Mouse (Mus musculus): ENCODE measurements around the gene Slco3a1. TPM values are rescaled to one million over a fixed set of nuclear protein-coding genes. Genes with fewer than 3 reads are reported as not detected.

The Slco3a1 gene
- polyA plus RNA-seq, 1 experiment, result 66.6 TPM

DNA sequence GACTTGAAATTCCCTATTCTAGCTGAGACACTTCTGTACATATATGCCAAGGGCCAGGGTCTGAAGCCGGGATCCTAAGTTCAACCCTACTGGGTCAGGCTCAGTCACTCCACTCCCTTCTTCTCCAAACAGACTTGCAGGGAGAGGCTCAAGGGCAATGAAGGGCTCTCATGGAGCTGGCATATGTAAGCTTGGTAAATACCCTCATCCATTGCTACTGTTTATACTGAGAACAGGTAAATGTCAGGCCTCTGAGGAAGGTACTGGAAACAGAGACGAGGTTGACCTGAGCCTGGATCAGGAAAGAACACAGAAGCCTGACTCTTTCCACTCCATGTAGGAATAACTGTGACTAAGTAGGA lies 70.6 kb downstream of the Slco3a1 start:
- Histone ChIP-seq H3K27ac (ENCODE audit: insufficient read depth, low read length) (no peak overlapping the region), H3K27me3 (ENCODE audit: control insufficient read depth, insufficient read depth, low read length) (no peaks in the 10 kb centered on the region), H3K4me1 (ENCODE audit: control insufficient read depth, insufficient read depth, low read length) (peaks cover 33% of the 10 kb centered on the region), H3K4me3 (replicated peaks; ENCODE audit: insufficient read depth, low read depth, low read length) (no peak overlapping the region)
- WGBS, result 95% methylated on average over 2 of the region's 2 CpGs
- no peak for TF ChIP-seq POLR2A (IDR thresholded peaks at IDR 0.05; ENCODE audit: borderline replicate concordance, insufficient read depth, low read length)
- no peak for TF ChIP-seq CTCF (IDR thresholded peaks at IDR 0.05; ENCODE audit: borderline replicate concordance, insufficient read depth, low read depth, low read length)
- no peak for DNase-seq

DNA sequence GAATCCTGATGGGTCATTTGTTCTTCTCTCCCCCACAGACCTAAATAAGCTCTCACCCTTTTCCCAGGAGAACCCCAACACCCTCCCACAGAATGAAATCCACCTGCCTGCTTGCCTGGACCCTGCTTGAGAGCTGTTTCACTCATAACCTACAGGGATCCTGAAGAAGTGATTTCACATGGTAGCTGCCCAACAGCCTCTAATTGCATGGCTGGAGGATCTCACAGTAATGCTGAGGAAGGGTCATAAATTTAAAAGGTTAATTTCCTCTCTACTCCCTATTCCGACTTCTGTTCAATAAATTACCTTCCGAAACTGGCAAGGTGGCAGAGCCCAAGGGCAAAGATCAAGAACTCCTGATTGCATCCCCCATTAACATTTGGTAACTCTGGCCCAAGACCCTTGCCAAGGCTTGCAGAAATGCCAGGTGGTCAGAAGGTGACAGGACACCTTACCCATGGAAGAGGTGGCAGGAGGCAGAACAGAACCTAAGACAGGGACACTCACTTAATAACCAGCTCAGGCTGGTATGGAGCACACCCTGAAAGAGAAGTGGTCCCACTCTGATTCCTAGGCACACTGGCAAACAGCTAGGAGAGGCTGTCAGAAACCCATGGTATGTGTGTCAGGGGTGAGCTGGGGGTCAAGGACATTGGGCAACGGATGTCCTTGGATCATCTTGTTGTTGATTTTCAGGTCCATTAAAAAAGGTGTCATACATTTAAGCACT lies 71.1 kb downstream of the Slco3a1 start:
- 84% methylated on average over 3 of the region's 3 CpGs for WGBS
- H3K27me3 ChIP-seq (ENCODE audit: control insufficient read depth, insufficient read depth, low read length), result no peaks in the 10 kb centered on the region
- H3K4me3 ChIP-seq (replicated peaks; ENCODE audit: insufficient read depth, low read depth, low read length), result no peak overlapping the region
- no peak overlapping the region for H3K27ac ChIP-seq (ENCODE audit: insufficient read depth, low read length)
- DNase-seq, result no peak
- TF ChIP-seq CTCF (IDR thresholded peaks at IDR 0.05; ENCODE audit: borderline replicate concordance, insufficient read depth, low read depth, low read length) (no peak), POLR2A (IDR thresholded peaks at IDR 0.05; ENCODE audit: borderline replicate concordance, insufficient read depth, low read length) (no peak)
- H3K4me1 ChIP-seq (ENCODE audit: control insufficient read depth, insufficient read depth, low read length), result peaks cover 29% of the 10 kb centered on the region

GRCm38 (mm10) chr7:74471740-74472139 lies 82.8 kb downstream of the Slco3a1 start:
- WGBS, result 89% methylated on average over 7 of the region's 7 CpGs
- TF ChIP-seq CTCF (IDR thresholded peaks at IDR 0.05; ENCODE audit: borderline replicate concordance, insufficient read depth, low read depth, low read length), result no peak
- TF ChIP-seq POLR2A (IDR thresholded peaks at IDR 0.05; ENCODE audit: borderline replicate concordance, insufficient read depth, low read length), result no peak
- Histone ChIP-seq H3K27ac (ENCODE audit: insufficient read depth, low read length) (no peak overlapping the region), H3K4me3 (replicated peaks; ENCODE audit: insufficient read depth, low read depth, low read length) (no peak overlapping the region), H3K4me1 (ENCODE audit: control insufficient read depth, insufficient read depth, low read length) (no peaks in the 10 kb centered on the region), H3K27me3 (ENCODE audit: control insufficient read depth, insufficient read depth, low read length) (no peaks in the 10 kb centered on the region)
- no peak for DNase-seq

GRCm38 (mm10) chr7:74466886-74467285 lies 87.7 kb downstream of the Slco3a1 start:
- no peak for TF ChIP-seq POLR2A (IDR thresholded peaks at IDR 0.05; ENCODE audit: borderline replicate concordance, insufficient read depth, low read length)
- no peak for TF ChIP-seq CTCF (IDR thresholded peaks at IDR 0.05; ENCODE audit: borderline replicate concordance, insufficient read depth, low read depth, low read length)
- no peaks in the 10 kb centered on the region for H3K27me3 ChIP-seq (ENCODE audit: control insufficient read depth, insufficient read depth, low read length)
- no peak overlapping the region for H3K4me3 ChIP-seq (replicated peaks; ENCODE audit: insufficient read depth, low read depth, low read length)
- no peak for DNase-seq
- no peak overlapping the region for H3K27ac ChIP-seq (ENCODE audit: insufficient read depth, low read length)
- 96% methylated on average over 4 of the region's 4 CpGs for WGBS
- H3K4me1 ChIP-seq (ENCODE audit: control insufficient read depth, insufficient read depth, low read length), result peaks cover 9% of the 10 kb centered on the region

DNA sequence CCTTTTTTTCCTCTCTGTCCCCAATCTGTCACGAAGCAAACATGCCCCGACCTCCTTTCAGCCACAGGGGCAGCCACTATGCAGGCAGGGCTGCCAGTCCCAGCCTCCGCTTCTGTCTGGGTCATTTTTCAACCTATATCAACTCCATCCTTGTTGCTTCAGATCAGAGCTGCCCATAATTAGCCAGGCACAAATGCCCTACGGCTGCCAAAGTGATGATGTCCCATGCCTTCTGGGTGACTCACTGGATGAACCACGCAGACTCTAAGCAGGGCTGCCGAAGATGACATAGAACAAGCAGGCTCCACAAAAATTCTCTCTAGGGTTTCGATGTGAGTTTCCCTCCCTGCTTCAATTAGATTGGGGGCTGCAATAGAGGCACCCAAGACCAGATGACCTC lies 89.9 kb downstream of the Slco3a1 start:
- DNase-seq, result peak; percentile 61 to 78
- no peak for TF ChIP-seq CTCF (IDR thresholded peaks at IDR 0.05; ENCODE audit: borderline replicate concordance, insufficient read depth, low read depth, low read length)
- TF ChIP-seq POLR2A (IDR thresholded peaks at IDR 0.05; ENCODE audit: borderline replicate concordance, insufficient read depth, low read length), result no peak
- Histone ChIP-seq H3K27me3 (ENCODE audit: control insufficient read depth, insufficient read depth, low read length) (no peaks in the 10 kb centered on the region), H3K4me1 (ENCODE audit: control insufficient read depth, insufficient read depth, low read length) (peaks cover 13% of the 10 kb centered on the region), H3K27ac (ENCODE audit: insufficient read depth, low read length) (peak overlapping the region; percentile 58), H3K4me3 (replicated peaks; ENCODE audit: insufficient read depth, low read depth, low read length) (no peak overlapping the region)
- 17% methylated on average over 7 of the region's 7 CpGs for WGBS

DNA sequence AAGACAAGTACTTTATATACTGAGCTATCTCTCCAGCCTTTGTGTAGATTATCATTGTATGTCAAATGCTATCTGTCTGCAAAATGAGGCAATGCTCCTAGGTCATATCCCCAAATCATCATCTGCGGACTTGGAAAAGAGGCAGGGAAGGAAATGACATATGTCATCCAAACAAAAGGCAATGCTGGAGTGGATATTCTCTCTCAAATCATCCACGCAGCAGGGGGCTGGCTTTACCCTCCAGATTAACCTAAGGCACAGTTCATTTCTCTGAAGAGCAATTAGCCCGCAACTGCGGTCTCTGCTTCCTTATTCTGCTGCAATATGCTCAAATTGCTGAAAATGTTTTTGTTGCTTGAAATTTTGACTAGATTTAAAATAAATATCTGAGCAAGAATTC lies 92.1 kb downstream of the Slco3a1 start:
- WGBS, result 46% methylated on average over 4 of the region's 4 CpGs
- H3K4me3 ChIP-seq (replicated peaks; ENCODE audit: insufficient read depth, low read depth, low read length), result no peak overlapping the region
- no peaks in the 10 kb centered on the region for H3K27me3 ChIP-seq (ENCODE audit: control insufficient read depth, insufficient read depth, low read length)
- TF ChIP-seq CTCF (IDR thresholded peaks at IDR 0.05; ENCODE audit: borderline replicate concordance, insufficient read depth, low read depth, low read length) (no peak), POLR2A (IDR thresholded peaks at IDR 0.05; ENCODE audit: borderline replicate concordance, insufficient read depth, low read length) (no peak)
- peaks cover 30% of the 10 kb centered on the region for H3K4me1 ChIP-seq (ENCODE audit: control insufficient read depth, insufficient read depth, low read length)
- H3K27ac ChIP-seq (ENCODE audit: insufficient read depth, low read length), result no peak overlapping the region
- peak in 1 of 2 experiments; percentile 53 for DNase-seq

DNA sequence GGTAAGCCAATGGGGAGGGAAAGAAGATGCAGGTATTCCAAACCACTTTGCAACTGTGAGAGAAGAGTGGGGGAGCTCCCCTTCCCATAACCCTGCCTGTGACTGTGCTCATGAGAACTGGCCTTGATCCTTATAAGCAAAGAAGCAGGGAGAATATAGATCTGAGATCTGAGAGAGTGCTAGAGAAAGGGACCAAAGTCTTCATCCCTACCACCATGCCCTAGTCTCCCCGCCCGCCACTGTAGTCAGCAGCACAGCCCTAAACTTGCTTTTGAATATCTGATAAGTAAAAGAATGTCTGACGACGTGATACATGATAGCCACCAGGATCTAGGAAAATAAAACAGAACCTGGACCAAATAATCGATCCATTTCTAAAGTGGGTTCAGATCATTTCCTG lies 92.8 kb downstream of the Slco3a1 start:
- TF ChIP-seq CTCF (IDR thresholded peaks at IDR 0.05; ENCODE audit: borderline replicate concordance, insufficient read depth, low read depth, low read length) (no peak), POLR2A (IDR thresholded peaks at IDR 0.05; ENCODE audit: borderline replicate concordance, insufficient read depth, low read length) (no peak)
- Histone ChIP-seq H3K27me3 (ENCODE audit: control insufficient read depth, insufficient read depth, low read length) (no peaks in the 10 kb centered on the region), H3K27ac (ENCODE audit: insufficient read depth, low read length) (no peak overlapping the region), H3K4me1 (ENCODE audit: control insufficient read depth, insufficient read depth, low read length) (peaks cover 37% of the 10 kb centered on the region), H3K4me3 (replicated peaks; ENCODE audit: insufficient read depth, low read depth, low read length) (no peak overlapping the region)
- DNase-seq, result no peak
- 98% methylated on average over 5 of the region's 5 CpGs for WGBS

- peaks cover 39% of the 10 kb centered on the region for H3K4me1 ChIP-seq (ENCODE audit: control insufficient read depth, insufficient read depth, low read length)
- H3K27me3 ChIP-seq (ENCODE audit: control insufficient read depth, insufficient read depth, low read length), result no peaks in the 10 kb centered on the region
- no peak overlapping the region for H3K27ac ChIP-seq (ENCODE audit: insufficient read depth, low read length)
- no peak overlapping the region for H3K4me3 ChIP-seq (replicated peaks; ENCODE audit: insufficient read depth, low read depth, low read length)
- WGBS, result 100% methylated on average over 1 of the region's 1 CpGs
- TF ChIP-seq CTCF (IDR thresholded peaks at IDR 0.05; ENCODE audit: borderline replicate concordance, insufficient read depth, low read depth, low read length), result no peak
- no peak for TF ChIP-seq POLR2A (IDR thresholded peaks at IDR 0.05; ENCODE audit: borderline replicate concordance, insufficient read depth, low read length)
- DNase-seq, result no peak
Measured at GRCm38 (mm10) chr7:74461146-74461545, 93.4 kb downstream of the Slco3a1 start.

All from cerebellum, adult 2 months (tissue).